ENCODE assay signal across 8 mouse cellular contexts in the genomic region with DNA sequence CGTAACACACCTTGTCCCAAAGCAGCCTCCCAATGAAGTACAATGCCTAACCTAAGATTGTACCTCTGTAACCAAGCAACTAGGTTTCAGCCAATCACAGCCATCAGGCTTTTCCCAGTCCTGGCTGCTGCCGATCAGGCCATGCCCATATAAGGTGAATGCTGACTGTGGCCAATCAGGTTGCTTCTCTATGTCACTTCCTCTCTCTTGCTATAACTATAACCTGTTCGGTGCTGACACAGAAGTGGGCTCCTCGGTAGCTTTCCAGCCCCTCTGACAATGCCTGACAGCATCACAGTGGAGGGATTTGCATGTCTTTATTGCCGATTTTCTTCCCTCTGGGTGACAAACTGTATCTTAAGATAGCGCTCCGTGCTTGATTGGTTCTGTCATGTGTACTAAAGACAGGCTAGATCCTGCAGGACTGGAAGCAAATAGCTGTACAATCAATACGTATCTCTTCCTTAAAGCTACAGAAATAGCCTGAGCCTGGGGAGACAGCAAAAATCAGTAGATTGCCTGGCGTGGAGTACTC.
DNase-seq lines count a peak whose midpoint lies in the region; ATAC-seq and TF ChIP-seq lines count a peak whose summit lies in the region.

No protein-coding gene starts in this region.

- no peaks in the 10 kb centered on the region for H3K27me3 ChIP-seq in ES-Bruce4 (ENCODE audit: control insufficient read depth, insufficient read depth, low read length, poor library complexity, severe bottlenecking)
- H3K27me3 ChIP-seq in intestine, embryonic 14.5 days (replicated peaks; ENCODE audit: control insufficient read depth, insufficient read depth, low read length) = no peaks in the 10 kb centered on the region
- H3K27me3 ChIP-seq in midbrain, postnatal 0 days (ENCODE audit: insufficient read depth, low read length) = no peaks in the 10 kb centered on the region

- no peak overlapping the region for H3K4me2 ChIP-seq in intestine, embryonic 14.5 days (ENCODE audit: low read length)
- H3K4me2 ChIP-seq in midbrain, postnatal 0 days (ENCODE audit: low read depth, low read length, poor library complexity, severe bottlenecking) = peak overlapping the region; percentile 55

- ATAC-seq in intestine, embryonic 14.5 days (replicated peaks; ENCODE audit: low FRiP score, low TSS enrichment, low read depth) = peak; percentile 95
- peak; percentile 99 for ATAC-seq in midbrain, postnatal 0 days (ENCODE audit: low FRiP score)

- WGBS in intestine, embryonic 14.5 days = 64% methylated on average over 9 of the region's 9 CpGs
- WGBS in midbrain, postnatal 0 days = 10% methylated on average over 9 of the region's 9 CpGs

- peak overlapping the region; percentile 62 for H3K9ac ChIP-seq in ES-Bruce4 (ENCODE audit: low read depth, poor library complexity, severe bottlenecking)
- no peak overlapping the region for H3K9ac ChIP-seq in intestine, embryonic 14.5 days (ENCODE audit: low read length)
- H3K9ac ChIP-seq in midbrain, postnatal 0 days (replicated peaks; ENCODE audit: low read length, poor library complexity, severe bottlenecking) = peak overlapping the region; percentile 78

- TF ChIP-seq EP300 in ES-Bruce4 (IDR thresholded peaks at IDR 0.05; ENCODE audit: insufficient read depth, low read depth, low read length) = no peak

- peak overlapping the region; percentile 67 for H3K4me3 ChIP-seq in ES-Bruce4 (ENCODE audit: low read depth, low read length)
- no peak overlapping the region for H3K4me3 ChIP-seq in intestine, embryonic 14.5 days (ENCODE audit: low read depth, low read length)
- H3K4me3 ChIP-seq in midbrain, postnatal 0 days (ENCODE audit: low read depth, low read length) = peak overlapping the region; percentile 44

- no peaks in the 10 kb centered on the region for H3K36me3 ChIP-seq in ES-Bruce4 (ENCODE audit: control insufficient read depth, insufficient read depth, low read length, poor library complexity, severe bottlenecking)
- no peaks in the 10 kb centered on the region for H3K36me3 ChIP-seq in intestine, embryonic 14.5 days (ENCODE audit: control insufficient read depth, insufficient read depth, low read length)
- H3K36me3 ChIP-seq in midbrain, postnatal 0 days (ENCODE audit: insufficient read depth, low read length) = no peaks in the 10 kb centered on the region

- peak; percentile 81 for DNase-seq in cerebellum, adult 9-11 months
- peak; percentile 82 to 92 for DNase-seq in frontal cortex, postnatal 36 days (ENCODE audit: low spot score in 2 of 2)
- peak; percentile 62 for DNase-seq in intestine, embryonic 14.5 days (ENCODE audit: low spot score)
- peak; percentile 72 to 94 for DNase-seq in left cerebral cortex, adult 8-10 months (ENCODE audit: low spot score in 2 of 2)
- peak; percentile 96 for DNase-seq in midbrain, postnatal 0 days (ENCODE audit: low spot score)
- DNase-seq in yolk sac, embryonic 10.5 days (ENCODE audit: low spot score) = peak; percentile 13
- no peak for DNase-seq in adrenal gland, adult 2 months

- peak overlapping the region; percentile 85 for H3K27ac ChIP-seq in ES-Bruce4 (ENCODE audit: insufficient read depth, low read length)
- H3K27ac ChIP-seq in intestine, embryonic 14.5 days (ENCODE audit: low read depth) = peak overlapping the region; percentile 20; the same call in 1 of the 2 replicates
- peak overlapping the region; percentile 95 for H3K27ac ChIP-seq in midbrain, postnatal 0 days (ENCODE audit: low read depth, low read length)

- no peak for TF ChIP-seq CTCF in ES-Bruce4 (IDR thresholded peaks at IDR 0.05; ENCODE audit: low read depth, low read length)
- TF ChIP-seq CTCF in midbrain, postnatal 0 days (IDR thresholded peaks at IDR 0.05) = no peak

- H3K9me3 ChIP-seq in ES-Bruce4 (replicated peaks; ENCODE audit: control insufficient read depth, insufficient read depth, low read length, poor library complexity, severe bottlenecking) = no peaks in the 10 kb centered on the region
- no peaks in the 10 kb centered on the region for H3K9me3 ChIP-seq in intestine, embryonic 14.5 days (ENCODE audit: control insufficient read depth, low read length)
- no peaks in the 10 kb centered on the region for H3K9me3 ChIP-seq in midbrain, postnatal 0 days (ENCODE audit: low read length)

- TF ChIP-seq POLR2A in ES-Bruce4 (IDR thresholded peaks at IDR 0.05; ENCODE audit: insufficient read depth, low read length) = peak; percentile 81

- H3K4me1 ChIP-seq in ES-Bruce4 (ENCODE audit: control insufficient read depth, insufficient read depth, low read length) = no peaks in the 10 kb centered on the region
- H3K4me1 ChIP-seq in intestine, embryonic 14.5 days (replicated peaks; ENCODE audit: control insufficient read depth, insufficient read depth, low read length) = no peaks in the 10 kb centered on the region; the same call in 1 of the 2 replicates
- peaks cover 7% of the 10 kb centered on the region; the same call in 1 of the 2 replicates for H3K4me1 ChIP-seq in midbrain, postnatal 0 days (ENCODE audit: insufficient read depth, low read length)

Comparison
In these comparisons a context has a peak if more than half of its experiments do, and no peak if none do; other contexts are left out.
1. H3K27ac ChIP-seq: peak in every context shown above with its lines; median percentile 95 in midbrain, postnatal 0 days; 85 in ES-Bruce4; 20 in intestine, embryonic 14.5 days.